Mouse (Mus musculus) lung, postnatal 4 days (tissue): ENCODE measurements at regions not wholly inside any gene's neighbourhood (a gene's known extent, or its start where the extent isn't known, plus 50 kb on each side); places are given as distances from the start of the nearest gene placed in this dataset.
"Not testable (repeated sequence)": the region's sequence is repeated elsewhere in the genome, so short reads cannot be mapped to it uniquely, and the experiment has no call there.

Experiments
- DNase-seq, 2 experiments: peaks; one replicate each; pipeline ENCODE4 v3.0.0; 2021

DNA sequence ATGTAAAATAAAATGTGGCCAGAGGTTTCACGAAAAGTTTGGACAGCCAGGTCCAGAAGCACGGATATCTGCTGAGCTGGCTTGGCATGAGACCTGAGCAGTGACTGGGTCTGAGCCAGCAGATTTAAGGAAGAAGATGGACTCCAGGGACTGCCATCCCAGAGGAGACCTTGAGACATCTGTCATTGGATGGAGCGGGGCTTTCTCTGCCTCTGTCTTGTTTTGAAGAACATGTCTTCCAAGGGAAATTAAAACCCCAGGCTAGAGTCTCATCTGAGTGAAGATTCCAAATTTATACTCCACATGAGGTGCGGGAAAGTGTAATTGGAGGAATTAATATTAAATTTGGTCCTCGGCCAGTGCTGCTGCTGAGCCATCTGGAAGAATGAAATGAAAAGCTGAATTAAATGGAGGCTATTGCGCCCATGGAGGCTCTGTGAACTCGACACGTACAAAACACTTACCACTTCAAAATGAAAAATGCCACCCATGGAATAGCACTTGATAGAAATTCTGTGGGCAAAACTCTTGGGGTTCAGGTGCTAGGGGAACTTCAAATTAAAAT, 129.8 kb upstream of the Adcy2 start:
- DNase-seq, result no peak

DNA sequence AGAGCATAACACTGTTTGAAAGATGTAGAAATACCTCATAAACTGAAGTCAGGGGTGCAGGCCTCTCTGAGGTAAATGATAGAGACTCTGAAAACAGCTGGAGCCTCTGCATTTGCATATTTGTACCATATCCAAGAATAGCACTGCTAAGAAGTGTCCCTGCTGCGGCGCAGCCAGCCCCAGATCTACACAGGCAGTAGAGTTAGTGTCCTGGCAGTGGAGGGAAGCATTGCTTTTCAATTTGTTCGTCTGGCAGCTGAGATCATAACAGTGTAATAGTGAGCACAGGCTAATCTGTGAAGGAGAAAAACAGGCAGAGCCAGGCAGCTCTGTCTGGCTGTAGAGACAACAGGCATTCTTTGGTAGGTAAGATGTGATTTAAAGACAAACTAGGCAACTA, 128.2 kb upstream of the Adcy2 start:
- DNase-seq, result peak in 1 of 2 experiments; percentile 43

DNA sequence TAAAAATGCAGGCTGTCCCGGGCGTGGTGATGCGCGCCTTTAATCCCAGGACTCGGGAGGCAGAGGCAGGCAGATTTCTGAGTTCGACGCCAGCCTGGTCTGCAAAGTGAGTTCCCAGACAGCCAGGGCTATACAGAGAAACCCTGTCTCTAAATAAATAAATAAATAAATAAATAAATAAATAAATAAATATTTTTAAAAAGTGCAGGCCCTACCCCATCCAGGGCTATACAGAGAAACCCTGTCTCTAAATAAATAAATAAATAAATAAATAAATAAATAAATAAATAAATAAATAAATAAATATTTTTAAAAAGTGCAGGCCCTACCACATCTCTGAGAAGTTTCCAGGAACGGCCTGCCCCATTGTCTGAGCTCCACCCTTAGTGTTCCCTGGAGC, 119.4 kb upstream of the Adcy2 start:
- not testable (repeated sequence) for DNase-seq

DNA sequence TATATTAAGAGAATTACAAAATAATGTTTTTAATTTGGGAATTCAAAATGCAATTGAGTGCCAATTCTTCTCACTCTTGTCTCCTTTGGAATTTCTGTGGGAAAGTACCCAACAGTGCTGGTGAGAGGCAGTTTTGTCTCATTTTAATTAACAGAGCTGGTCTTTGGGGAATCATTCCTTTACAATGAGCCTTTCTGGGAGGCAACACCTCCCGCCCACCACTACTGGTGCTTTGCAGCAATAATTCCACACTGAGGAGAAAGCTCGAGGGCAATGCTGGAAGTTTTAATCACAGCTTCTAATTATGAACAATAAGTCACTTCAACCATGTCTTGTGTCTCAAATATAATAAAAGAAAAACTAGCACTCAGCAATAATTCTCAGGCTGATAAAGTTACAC, 109.8 kb upstream of the Adcy2 start:
- DNase-seq, result no peak

DNA sequence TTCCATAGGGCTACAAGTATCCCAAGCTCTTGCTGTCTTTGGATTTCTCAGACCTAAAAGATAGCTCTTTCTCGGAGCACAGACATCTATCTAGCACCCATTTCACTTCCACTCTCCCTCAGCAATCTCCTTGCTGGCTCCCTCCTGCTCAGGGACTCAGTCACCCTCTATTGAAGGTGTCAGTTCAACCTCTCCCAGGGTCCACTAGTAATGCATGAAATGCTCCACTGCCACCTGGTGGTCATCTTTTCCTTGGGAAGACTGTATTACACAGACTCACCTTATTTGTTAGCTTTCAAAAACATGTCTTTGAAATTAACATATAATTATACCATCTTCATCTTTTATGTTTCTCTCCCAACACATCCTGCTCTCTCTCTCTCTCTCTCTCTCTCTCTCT, 87.3 kb upstream of the Adcy2 start:
- DNase-seq, result peak in 1 of 2 experiments; percentile 29

DNA sequence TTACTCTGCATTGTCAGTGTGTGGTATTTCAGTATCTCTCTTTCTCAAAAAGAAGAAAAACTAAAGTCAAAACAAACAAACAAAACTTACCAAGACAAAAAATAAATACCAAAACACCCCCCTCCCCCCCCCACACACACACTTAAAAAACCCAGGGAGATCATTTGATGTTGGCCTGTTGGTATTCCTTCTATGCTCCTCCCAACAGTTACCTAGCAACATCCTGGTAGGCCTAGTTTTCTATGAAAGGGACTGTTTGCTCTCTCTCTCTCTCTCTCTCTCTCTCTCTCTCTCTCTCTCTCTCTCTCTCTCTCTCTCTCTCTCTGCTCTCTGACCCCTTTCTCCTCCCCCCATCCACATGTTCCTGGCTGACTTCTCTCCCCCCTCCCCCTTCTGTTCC, 71.0 kb upstream of the Adcy2 start:
- no peak for DNase-seq

DNA sequence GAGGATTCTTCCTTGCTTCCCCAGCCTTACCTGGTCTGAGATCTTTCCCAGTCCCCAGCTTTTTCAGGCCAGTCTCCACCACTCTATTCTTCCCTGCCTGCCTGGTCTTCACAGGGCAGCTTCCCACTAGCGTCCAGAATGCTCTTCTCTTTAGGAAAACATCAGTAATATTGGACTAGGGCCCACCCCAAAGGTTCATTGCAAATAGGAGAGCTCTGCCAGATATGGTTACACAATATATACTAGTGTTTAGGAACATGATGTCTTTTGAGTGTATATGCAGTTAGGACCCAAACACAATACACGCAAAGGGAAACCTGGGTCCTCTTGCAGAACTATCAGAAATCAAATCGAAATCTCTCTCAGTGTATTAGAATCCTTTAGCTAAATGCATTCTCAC, 70.5 kb upstream of the Adcy2 start:
- no peak for DNase-seq

DNA sequence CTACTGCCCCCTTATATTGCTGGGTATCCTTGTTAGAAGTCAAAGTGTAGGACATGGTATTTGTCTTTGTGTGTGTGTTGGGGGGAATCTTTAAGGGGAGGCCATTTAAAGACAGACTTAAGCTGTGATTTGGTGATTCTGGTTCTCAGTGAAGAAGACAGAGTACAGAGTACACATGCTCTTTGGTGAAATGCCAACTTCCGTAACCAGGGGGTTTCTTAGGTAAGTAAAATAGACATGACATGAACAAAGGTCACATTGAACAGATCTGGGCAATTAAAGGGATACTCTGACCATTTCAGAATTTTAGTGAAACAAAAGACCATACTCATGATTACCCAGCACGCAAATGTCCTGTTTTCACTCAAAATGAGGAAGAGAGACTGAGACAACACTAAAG, 67.3 kb upstream of the Adcy2 start:
- DNase-seq, result no peak

DNA sequence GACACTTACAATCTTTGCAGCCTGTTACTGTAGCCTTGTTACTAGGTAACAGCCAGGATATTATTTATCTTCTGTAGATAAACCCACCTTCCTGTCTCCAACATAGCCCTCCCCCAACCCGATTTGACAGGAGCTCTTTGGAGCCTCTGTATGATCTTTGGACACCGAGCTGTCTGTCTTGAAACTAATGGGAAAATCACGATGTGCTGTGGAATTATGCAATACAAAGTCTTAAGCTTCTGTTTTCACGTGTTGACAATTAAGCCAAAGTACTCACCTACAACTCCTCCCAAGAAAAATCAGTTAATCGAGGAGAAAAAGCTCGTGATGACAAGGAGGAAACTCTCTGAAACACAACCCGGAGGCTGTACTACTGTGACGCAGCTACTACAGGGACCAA, 65.9 kb upstream of the Adcy2 start:
- DNase-seq, result no peak

DNA sequence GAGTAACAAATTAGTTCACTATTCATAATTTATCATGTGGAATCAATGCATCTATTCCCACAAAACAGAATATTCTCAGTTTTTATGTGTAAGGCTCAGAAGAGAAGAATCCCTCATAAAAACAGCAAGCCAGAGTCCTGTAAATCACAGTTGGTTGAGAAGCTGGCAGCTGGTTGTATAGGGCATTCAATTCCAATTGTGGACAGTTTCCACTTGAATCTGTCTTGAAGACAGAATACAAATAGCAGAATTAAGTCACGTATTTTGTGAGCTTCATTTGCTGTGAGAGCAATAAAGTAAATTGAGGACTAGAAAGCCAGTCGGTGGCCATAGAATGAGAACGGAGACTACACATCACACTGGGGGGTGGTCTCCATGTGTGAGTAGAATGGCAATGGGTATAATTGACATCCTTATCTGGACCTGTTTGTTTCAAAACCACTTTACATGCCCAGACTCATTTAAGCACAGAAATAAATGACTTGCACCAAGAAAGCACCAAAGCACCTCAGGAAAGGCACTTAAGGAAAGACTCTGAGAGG, 63.4 kb upstream of the Adcy2 start:
- DNase-seq, result no peak

DNA sequence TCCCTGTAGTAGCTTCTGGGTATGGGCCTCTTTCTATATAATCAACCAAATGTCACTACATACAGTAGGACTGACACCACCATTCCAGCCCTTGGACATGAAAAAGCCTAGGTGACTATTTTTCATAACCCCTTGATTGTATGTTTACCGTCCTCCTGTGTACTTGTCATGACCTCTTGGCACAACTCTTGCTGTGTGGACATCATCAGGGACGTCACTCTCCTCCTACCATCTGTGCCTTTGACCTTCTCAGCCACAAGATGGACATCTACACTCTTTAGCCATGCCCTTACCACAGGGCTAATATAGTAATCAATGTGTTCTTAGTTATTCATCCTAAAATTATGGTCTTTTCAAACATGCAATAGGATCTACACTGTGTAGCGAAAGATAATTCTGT, 62.1 kb upstream of the Adcy2 start:
- DNase-seq, result no peak
